Mouse (Mus musculus): ENCODE results near the gene Slc50a1. TPM values are rescaled to one million over a fixed set of nuclear protein-coding genes. Genes with fewer than 3 reads are reported as not detected.
A peak's percentile ranks its signal among the peaks of the same experiment; 100 is the strongest.

Gene Slc50a1
- polyA plus RNA-seq, 1 experiment from 2014 or later: 34.7 TPM

- no peaks in the 10 kb centered on the region for H3K36me3 ChIP-seq (ENCODE audit: control insufficient read depth, insufficient read depth, low read length)
- no peak for DNase-seq (ENCODE audit: low spot score, missing footprints)
- no peaks in the 10 kb centered on the region for H3K9me3 ChIP-seq (ENCODE audit: control insufficient read depth, low read length)
- H3K27me3 ChIP-seq (ENCODE audit: control insufficient read depth, insufficient read depth, low read length): no peaks in the 10 kb centered on the region
- H3K4me3 ChIP-seq (ENCODE audit: low read depth, low read length): no peak overlapping the region
- WGBS: 70% methylated on average over 6 of the region's 6 CpGs
- no peak overlapping the region for H3K27ac ChIP-seq (ENCODE audit: low read depth, low read length)
- no peak for ATAC-seq (ENCODE audit: low FRiP score)
- H3K4me1 ChIP-seq (ENCODE audit: control insufficient read depth, insufficient read depth, low read length): peaks cover 10% of the 10 kb centered on the region
- H3K9ac ChIP-seq (ENCODE audit: low read length): no peak overlapping the region
- H3K4me2 ChIP-seq: no peak overlapping the region
Observed at GRCm38 (mm10) chr3:89232614-89233013, 37.8 kb downstream of the Slc50a1 start.

GRCm38 (mm10) chr3:89231772-89232275 lies 38.5 kb downstream of the Slc50a1 start:
- ATAC-seq (ENCODE audit: low FRiP score) (no peak), DNase-seq (ENCODE audit: low spot score, missing footprints) (no peak)
- Histone ChIP-seq H3K4me1 (ENCODE audit: control insufficient read depth, insufficient read depth, low read length) (peaks cover 12% of the 10 kb centered on the region), H3K27ac (ENCODE audit: low read depth, low read length) (no peak overlapping the region), H3K9me3 (ENCODE audit: control insufficient read depth, low read length) (no peaks in the 10 kb centered on the region), H3K4me3 (ENCODE audit: low read depth, low read length) (no peak overlapping the region), H3K4me2 (no peak overlapping the region), H3K36me3 (ENCODE audit: control insufficient read depth, insufficient read depth, low read length) (no peaks in the 10 kb centered on the region), H3K9ac (ENCODE audit: low read length) (no peak overlapping the region), H3K27me3 (ENCODE audit: control insufficient read depth, insufficient read depth, low read length) (no peaks in the 10 kb centered on the region)
- 82% methylated on average over 16 of the region's 16 CpGs for WGBS

- Histone ChIP-seq H3K9me3 (ENCODE audit: control insufficient read depth, low read length) (no peaks in the 10 kb centered on the region), H3K4me2 (no peak overlapping the region), H3K4me1 (ENCODE audit: control insufficient read depth, insufficient read depth, low read length) (peaks cover 12% of the 10 kb centered on the region), H3K27ac (ENCODE audit: low read depth, low read length) (no peak overlapping the region), H3K4me3 (ENCODE audit: low read depth, low read length) (no peak overlapping the region), H3K36me3 (ENCODE audit: control insufficient read depth, insufficient read depth, low read length) (no peaks in the 10 kb centered on the region), H3K27me3 (ENCODE audit: control insufficient read depth, insufficient read depth, low read length) (no peaks in the 10 kb centered on the region), H3K9ac (ENCODE audit: low read length) (no peak overlapping the region)
- DNase-seq (ENCODE audit: low spot score, missing footprints): no peak
- WGBS: 75% methylated on average over 7 of the region's 7 CpGs
- ATAC-seq (ENCODE audit: low FRiP score): no peak
Observed at GRCm38 (mm10) chr3:89231345-89231744, 39.0 kb downstream of the Slc50a1 start.

- Histone ChIP-seq H3K4me2 (no peak overlapping the region), H3K27me3 (ENCODE audit: control insufficient read depth, insufficient read depth, low read length) (no peaks in the 10 kb centered on the region), H3K4me1 (ENCODE audit: control insufficient read depth, insufficient read depth, low read length) (peaks cover 12% of the 10 kb centered on the region), H3K36me3 (ENCODE audit: control insufficient read depth, insufficient read depth, low read length) (no peaks in the 10 kb centered on the region), H3K9me3 (ENCODE audit: control insufficient read depth, low read length) (no peaks in the 10 kb centered on the region), H3K27ac (ENCODE audit: low read depth, low read length) (no peak overlapping the region), H3K4me3 (ENCODE audit: low read depth, low read length) (no peak overlapping the region), H3K9ac (ENCODE audit: low read length) (no peak overlapping the region)
- 98% methylated on average over 2 of the region's 2 CpGs for WGBS
- ATAC-seq (ENCODE audit: low FRiP score) (no peak), DNase-seq (ENCODE audit: low spot score, missing footprints) (no peak)
Observed at GRCm38 (mm10) chr3:89230561-89230960, 39.8 kb downstream of the Slc50a1 start.

- Histone ChIP-seq H3K9ac (ENCODE audit: low read length) (0 out of 2 replicates have a peak overlapping the region, but pooled peaks have one; percentile 21), H3K4me1 (ENCODE audit: control insufficient read depth, insufficient read depth, low read length) (peaks cover 22% of the 10 kb centered on the region), H3K27ac (ENCODE audit: low read depth, low read length) (no peak overlapping the region), H3K36me3 (ENCODE audit: control insufficient read depth, insufficient read depth, low read length) (no peaks in the 10 kb centered on the region), H3K9me3 (ENCODE audit: control insufficient read depth, low read length) (no peaks in the 10 kb centered on the region), H3K4me2 (no peak overlapping the region), H3K27me3 (ENCODE audit: control insufficient read depth, insufficient read depth, low read length) (no peaks in the 10 kb centered on the region), H3K4me3 (ENCODE audit: low read depth, low read length) (no peak overlapping the region)
- 73% methylated on average over 4 of the region's 4 CpGs for WGBS
- DNase-seq (ENCODE audit: low spot score, missing footprints): no peak
- no peak for ATAC-seq (ENCODE audit: low FRiP score)
Observed at GRCm38 (mm10) chr3:89229276-89229675, 41.1 kb downstream of the Slc50a1 start.

- DNase-seq (ENCODE audit: low spot score, missing footprints): no peak
- H3K27ac ChIP-seq (ENCODE audit: low read depth, low read length): peak within 1 kb of the TSS; percentile 88
- WGBS: 34% methylated on average over 10 of the region's 10 CpGs
- no peaks in the 10 kb centered on the region for H3K9me3 ChIP-seq (ENCODE audit: control insufficient read depth, low read length)
- H3K4me3 ChIP-seq (ENCODE audit: low read depth, low read length): peak within 1 kb of the TSS; percentile 63
- ATAC-seq (ENCODE audit: low FRiP score): no peak
- H3K4me2 ChIP-seq: peak within 1 kb of the TSS; percentile 83
- peak within 1 kb of the TSS; percentile 93 for H3K9ac ChIP-seq (ENCODE audit: low read length)
- H3K4me1 ChIP-seq (ENCODE audit: control insufficient read depth, insufficient read depth, low read length): peaks cover 27% of the 10 kb centered on the region
- 0 out of 2 replicates have a peak, but pooled peaks cover 2% of the 10 kb centered on the region for H3K36me3 ChIP-seq (ENCODE audit: control insufficient read depth, insufficient read depth, low read length)
- H3K27me3 ChIP-seq (ENCODE audit: control insufficient read depth, insufficient read depth, low read length): no peaks in the 10 kb centered on the region
Observed at GRCm38 (mm10) chr3:89228836-89229235, 41.5 kb downstream of the Slc50a1 start, which contains the start of gene Muc1. TSS of gene Muc1 (plus strand) at chr3:89229057.

GRCm38 (mm10) chr3:89228180-89228549 lies 42.2 kb downstream of the Slc50a1 start:
- Histone ChIP-seq H3K4me1 (ENCODE audit: control insufficient read depth, insufficient read depth, low read length) (peaks cover 33% of the 10 kb centered on the region), H3K9ac (ENCODE audit: low read length) (peak overlapping the region; percentile 93), H3K4me3 (ENCODE audit: low read depth, low read length) (peak overlapping the region; percentile 63), H3K27me3 (ENCODE audit: control insufficient read depth, insufficient read depth, low read length) (no peaks in the 10 kb centered on the region), H3K4me2 (peak overlapping the region; percentile 83), H3K36me3 (ENCODE audit: control insufficient read depth, insufficient read depth, low read length) (peaks cover 4% of the 10 kb centered on the region; the same call in 1 of the 2 replicates), H3K27ac (ENCODE audit: low read depth, low read length) (peak overlapping the region; percentile 88), H3K9me3 (ENCODE audit: control insufficient read depth, low read length) (no peaks in the 10 kb centered on the region)
- WGBS: under 1% methylated on average over 20 of the region's 20 CpGs
- peak; percentile 99 for DNase-seq (ENCODE audit: low spot score, missing footprints)
- ATAC-seq (ENCODE audit: low FRiP score): peak; percentile 34; the same call in 1 of the 2 replicates

GRCm38 (mm10) chr3:89227307-89228179 lies 42.8 kb downstream of the Slc50a1 start:
- Histone ChIP-seq H3K9me3 (ENCODE audit: control insufficient read depth, low read length) (no peaks in the 10 kb centered on the region), H3K4me2 (peak overlapping the region; percentile 83), H3K27ac (ENCODE audit: low read depth, low read length) (peak overlapping the region; percentile 89), H3K4me3 (ENCODE audit: low read depth, low read length) (peak overlapping the region; percentile 63), H3K36me3 (ENCODE audit: control insufficient read depth, insufficient read depth, low read length) (peaks cover 9% of the 10 kb centered on the region; the same call in 1 of the 2 replicates), H3K27me3 (ENCODE audit: control insufficient read depth, insufficient read depth, low read length) (no peaks in the 10 kb centered on the region), H3K9ac (ENCODE audit: low read length) (peak overlapping the region; percentile 93), H3K4me1 (ENCODE audit: control insufficient read depth, insufficient read depth, low read length) (peaks cover 40% of the 10 kb centered on the region)
- DNase-seq (ENCODE audit: low spot score, missing footprints) (peak; percentile 100), ATAC-seq (ENCODE audit: low FRiP score) (peak; percentile 76)
- 2% methylated on average over 41 of the region's 41 CpGs for WGBS

- no peak for ATAC-seq (ENCODE audit: low FRiP score)
- Histone ChIP-seq H3K4me3 (ENCODE audit: low read depth, low read length) (peak within 1 kb of the TSS; percentile 63), H3K27ac (ENCODE audit: low read depth, low read length) (peak within 1 kb of the TSS; percentile 89), H3K9me3 (ENCODE audit: control insufficient read depth, low read length) (no peaks in the 10 kb centered on the region), H3K4me1 (ENCODE audit: control insufficient read depth, insufficient read depth, low read length) (peaks cover 40% of the 10 kb centered on the region), H3K36me3 (ENCODE audit: control insufficient read depth, insufficient read depth, low read length) (peaks cover 9% of the 10 kb centered on the region; the same call in 1 of the 2 replicates), H3K4me2 (peak within 1 kb of the TSS; percentile 83), H3K27me3 (ENCODE audit: control insufficient read depth, insufficient read depth, low read length) (no peaks in the 10 kb centered on the region), H3K9ac (ENCODE audit: low read length) (peak within 1 kb of the TSS; percentile 93)
- WGBS: under 1% methylated on average over 21 of the region's 21 CpGs
- no peak for DNase-seq (ENCODE audit: low spot score, missing footprints)
Observed at GRCm38 (mm10) chr3:89226900-89227299, 43.5 kb downstream of the Slc50a1 start, which contains the start of gene Mtx1. TSS of gene Mtx1 (minus strand) at chr3:89227088.

Measured in midbrain, embryonic 11.5 days (tissue).